Mouse (Mus musculus): Measurements from ENCODE around the gene Cd38. TPM values are rescaled to one million over a fixed set of nuclear protein-coding genes. Genes with fewer than 3 reads are reported as not detected.

The Cd38 gene
- total RNA-seq (2021), result 1 to 10 TPM; 7.9 to 8.5 TPM

DNA sequence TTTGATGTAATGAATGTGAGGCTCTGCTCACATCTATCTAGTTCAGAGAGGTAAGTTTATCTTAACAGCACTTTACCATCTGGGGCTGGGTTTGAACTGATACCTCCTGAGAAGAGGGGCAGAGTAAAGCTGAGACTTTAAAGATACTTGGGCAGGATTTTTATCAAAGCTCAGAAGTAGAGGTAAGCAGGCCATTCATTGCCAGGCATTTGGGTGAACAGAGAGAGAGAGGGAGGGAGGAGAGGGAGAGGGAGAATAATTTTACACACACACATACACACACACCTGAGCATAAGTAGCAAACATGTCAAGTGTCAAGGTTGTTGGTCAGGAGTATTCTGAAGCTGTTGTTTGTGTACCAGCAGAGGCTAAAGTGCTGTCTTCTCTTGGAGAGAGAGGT is at the start of gene Cd38:
TSS of gene Cd38 (plus strand) at position 301 of the 400 bp plus-strand sequence.
- intact Hi-C loops (cut with DNase I), result no loop called here

DNA sequence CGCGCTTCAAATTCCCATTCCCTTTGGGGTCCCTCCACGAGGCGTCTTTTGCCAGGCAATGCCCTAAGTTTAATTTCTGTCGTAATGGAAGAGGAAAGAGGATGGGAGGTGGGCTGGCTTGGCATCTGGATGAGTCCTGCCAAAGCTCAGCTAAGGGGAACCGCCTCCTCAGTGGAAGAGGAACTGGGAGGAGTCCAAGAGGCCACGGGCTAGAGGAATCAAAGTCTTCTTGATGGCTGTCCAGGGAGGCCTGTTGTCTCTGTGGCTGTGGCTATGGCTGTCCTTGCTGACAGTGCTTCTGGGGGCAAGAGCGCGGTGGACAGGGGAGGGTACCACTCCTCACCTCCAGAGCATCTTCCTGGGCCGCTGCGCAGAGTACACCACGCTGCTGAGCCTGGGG is 49.7 kb upstream of the Cd38 start, which contains the start of gene Bst1:
TSS of gene Bst1 (plus strand) at position 191 of the 400 bp plus-strand sequence.
- intact Hi-C loops (cut with DNase I), result no loop called here
- no peak for DNase-seq (ENCODE audit: low spot score)

More for the DNA sequence above, at the start of gene Cd38:
- no peak for DNase-seq (ENCODE audit: low spot score)

DNA sequence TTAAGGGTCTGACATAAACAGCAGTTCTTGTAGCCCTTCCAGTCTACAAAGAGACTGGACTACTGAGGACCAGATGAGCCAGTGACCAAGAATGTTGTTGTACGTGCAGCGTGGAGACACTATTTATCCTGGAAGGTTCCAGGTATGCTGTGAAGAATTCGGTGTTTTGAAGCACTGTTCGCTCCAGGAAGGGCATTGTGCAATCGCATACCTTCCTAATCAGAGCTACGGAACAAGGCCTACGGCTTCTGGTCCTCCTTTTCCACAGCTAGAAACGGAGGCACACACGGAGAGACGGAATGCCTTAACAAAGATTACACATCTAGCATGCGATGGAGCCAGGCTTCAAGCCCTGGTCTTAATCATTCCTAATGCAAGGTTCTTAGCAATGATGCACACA is 47.6 kb upstream of the Cd38 start:
- intact Hi-C loops (cut with DNase I), result no loop called here
- no peak for DNase-seq (ENCODE audit: low spot score)

DNA sequence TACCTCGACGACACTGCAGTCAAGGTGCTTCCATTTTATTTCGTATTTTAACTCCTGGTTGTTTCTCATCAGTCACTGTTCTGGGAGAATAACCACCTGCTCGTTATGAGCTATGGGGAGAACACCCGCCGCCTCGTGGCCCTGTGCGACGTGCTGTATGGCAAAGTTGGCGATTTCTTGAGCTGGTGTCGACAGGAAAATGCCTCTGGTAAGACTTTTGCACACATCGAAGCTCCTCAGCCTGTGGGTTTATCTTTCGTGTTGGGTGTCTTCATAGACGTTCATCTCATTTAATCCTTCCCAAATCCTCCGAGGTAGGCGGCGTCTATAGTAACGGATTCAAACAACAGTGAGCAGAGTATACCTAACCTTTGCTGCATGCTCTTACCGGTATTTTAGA is 46.8 kb upstream of the Cd38 start, which contains the start of gene Fbxl5:
TSS of gene Fbxl5 (minus strand) at position 101 of the 400 bp plus-strand sequence.
- DNase-seq (ENCODE audit: low spot score), result no peak
- intact Hi-C loops (cut with DNase I), result no loop called here

DNA sequence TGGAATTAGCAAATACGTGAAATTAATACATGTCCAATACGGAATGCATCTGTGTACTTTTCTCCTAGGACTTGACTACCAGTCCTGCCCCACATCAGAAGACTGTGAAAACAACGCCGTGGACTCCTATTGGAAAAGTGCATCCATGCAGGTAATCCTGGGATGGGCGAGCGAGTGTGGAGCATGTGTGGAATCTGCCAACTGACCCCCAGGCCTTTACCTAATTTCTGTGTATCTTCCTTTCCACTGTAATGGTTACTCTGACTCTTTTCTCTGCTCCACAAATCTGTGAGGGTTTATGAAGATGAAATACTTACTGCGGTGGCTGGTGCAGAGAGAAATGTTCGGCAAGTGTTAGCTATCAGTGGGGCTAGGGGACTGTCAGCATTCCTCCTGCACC is 46.2 kb upstream of the Cd38 start:
- no peak for DNase-seq (ENCODE audit: low spot score)
- intact Hi-C loops (cut with DNase I), result no loop called here

DNA sequence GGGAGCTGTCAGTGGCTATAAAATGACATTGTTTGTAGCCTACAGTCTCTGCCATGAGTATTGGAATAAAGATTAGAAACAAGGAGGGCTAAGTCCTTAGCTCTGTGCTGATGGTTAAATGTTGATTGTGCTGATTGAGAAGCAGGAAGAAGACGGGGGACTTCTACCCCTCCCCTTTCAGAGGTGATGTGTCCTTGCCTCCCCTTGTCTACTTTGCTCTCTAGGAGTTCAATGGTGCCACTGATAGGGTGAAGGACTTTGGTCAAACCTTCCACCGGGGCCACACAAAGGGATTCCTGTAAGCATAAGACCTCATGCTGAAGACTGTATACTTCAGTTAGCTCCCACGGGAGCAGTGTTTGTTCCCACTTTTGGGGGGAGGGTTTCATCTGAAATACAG is 45.5 kb upstream of the Cd38 start:
- intact Hi-C loops (cut with DNase I), result no loop called here
- no peak for DNase-seq (ENCODE audit: low spot score)

DNA sequence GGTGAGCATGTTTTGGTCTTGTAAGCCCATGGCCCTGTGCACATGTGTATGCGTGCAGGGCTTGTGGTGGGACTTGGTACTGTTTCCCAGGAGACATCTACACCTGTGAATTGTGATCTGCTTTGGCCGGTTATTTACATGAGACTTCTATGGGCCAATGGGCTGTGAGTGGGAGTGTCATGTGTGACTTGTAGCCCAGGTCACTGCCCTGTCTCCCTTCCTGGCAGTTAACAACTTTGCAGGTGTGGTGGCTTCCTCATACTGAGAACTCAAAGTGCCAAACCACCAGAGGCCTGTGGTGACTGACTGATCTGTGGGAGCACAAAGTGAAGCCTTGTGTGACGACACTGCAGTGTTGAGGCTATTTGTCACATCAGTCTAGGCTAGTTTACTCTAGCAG is 43.8 kb upstream of the Cd38 start:
- DNase-seq (ENCODE audit: low spot score), result no peak
- intact Hi-C loops (cut with DNase I), result no loop called here

DNA sequence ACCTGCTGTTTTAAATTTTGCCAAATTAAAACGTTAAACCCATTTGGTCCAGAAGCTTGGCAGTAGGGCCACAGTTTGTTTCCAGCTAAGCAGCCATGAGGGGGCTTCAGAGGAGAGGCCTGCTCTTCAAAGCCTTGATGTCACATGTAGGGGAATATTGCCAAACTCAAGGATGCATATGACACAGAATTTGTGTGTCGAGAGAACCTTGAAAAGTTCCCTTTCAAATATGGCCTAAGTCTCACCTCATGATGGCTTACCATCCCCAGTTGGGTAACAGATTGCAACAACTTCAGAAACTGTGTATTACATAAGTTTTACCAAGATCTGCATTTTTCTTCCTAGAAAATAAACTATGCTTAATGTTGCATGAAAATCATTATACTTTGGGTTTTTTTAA is 41.5 kb upstream of the Cd38 start:
- intact Hi-C loops (cut with DNase I), result no loop called here
- no peak for DNase-seq (ENCODE audit: low spot score)

DNA sequence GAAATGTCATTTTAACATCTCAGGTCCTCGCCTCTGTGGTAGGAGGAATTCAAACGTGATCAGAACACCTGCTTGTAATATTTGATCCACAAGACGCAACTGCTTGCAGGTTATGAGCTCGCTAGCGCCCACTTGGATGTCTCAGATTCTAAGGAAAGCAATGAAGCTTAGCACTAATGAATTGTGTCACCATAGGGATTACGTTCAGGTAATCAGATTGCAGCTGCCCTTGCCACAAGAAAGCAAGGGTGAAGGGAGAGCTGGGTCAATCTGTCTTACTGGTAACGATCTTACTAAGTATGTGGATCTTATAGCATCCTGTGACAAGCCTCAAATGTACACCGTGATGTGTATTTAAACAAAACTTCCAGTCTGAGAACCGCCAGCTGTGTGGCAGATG is 41.0 kb upstream of the Cd38 start:
- intact Hi-C loops (cut with DNase I), result no loop called here

DNA sequence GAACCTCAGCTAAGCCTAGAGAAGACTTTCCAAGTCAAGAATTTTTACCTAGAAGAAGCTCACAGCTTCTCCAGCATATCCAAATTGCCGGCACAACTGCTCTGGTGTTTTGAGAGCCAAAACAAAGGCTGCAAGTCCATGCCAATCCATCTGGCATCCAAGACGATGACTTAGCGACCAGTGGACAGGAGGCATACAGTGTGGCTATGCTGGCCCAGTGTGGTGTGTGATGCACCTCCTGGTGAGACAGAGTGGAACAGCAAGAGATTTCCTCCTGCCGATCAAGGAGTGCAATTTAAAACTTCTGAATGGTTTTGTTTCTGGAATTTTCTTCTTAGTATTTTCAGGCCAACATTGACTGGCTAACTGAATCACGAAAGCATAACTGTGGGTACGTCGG is 31.8 kb upstream of the Cd38 start:
- no peak for DNase-seq (ENCODE audit: low spot score)
- intact Hi-C loops (cut with DNase I), result loop anchor here (5.0 kb wide), 1 partner anchor 164 kb away; no protein-coding TSS in a partner anchor

More for the DNA sequence above, 41.0 kb upstream of the Cd38 start:
- DNase-seq (ENCODE audit: low spot score), result no peak

DNA sequence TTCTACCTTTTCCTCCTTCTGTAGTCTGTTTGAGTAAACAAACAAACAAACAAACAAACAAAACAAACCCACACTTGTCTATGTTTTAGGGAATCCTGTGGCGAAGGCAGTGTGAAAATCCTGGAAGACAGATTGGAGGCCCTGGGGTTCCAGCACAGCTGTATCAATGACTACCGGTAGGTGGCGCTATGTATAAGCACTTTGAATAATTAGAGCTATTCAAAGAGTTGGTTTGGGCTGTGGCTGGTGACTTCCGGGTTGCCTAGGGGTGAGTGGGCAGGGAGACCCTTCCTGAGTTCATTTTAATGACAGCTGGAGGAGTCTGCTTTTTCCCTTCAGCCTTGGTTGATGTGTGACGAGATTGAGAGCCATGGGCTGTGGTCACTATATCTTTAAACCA is 31.0 kb upstream of the Cd38 start:
- DNase-seq (ENCODE audit: low spot score), result no peak
- intact Hi-C loops (cut with DNase I), result loop anchor here (5.0 kb wide), 1 partner anchor 165 kb away; no protein-coding TSS in a partner anchor

DNA sequence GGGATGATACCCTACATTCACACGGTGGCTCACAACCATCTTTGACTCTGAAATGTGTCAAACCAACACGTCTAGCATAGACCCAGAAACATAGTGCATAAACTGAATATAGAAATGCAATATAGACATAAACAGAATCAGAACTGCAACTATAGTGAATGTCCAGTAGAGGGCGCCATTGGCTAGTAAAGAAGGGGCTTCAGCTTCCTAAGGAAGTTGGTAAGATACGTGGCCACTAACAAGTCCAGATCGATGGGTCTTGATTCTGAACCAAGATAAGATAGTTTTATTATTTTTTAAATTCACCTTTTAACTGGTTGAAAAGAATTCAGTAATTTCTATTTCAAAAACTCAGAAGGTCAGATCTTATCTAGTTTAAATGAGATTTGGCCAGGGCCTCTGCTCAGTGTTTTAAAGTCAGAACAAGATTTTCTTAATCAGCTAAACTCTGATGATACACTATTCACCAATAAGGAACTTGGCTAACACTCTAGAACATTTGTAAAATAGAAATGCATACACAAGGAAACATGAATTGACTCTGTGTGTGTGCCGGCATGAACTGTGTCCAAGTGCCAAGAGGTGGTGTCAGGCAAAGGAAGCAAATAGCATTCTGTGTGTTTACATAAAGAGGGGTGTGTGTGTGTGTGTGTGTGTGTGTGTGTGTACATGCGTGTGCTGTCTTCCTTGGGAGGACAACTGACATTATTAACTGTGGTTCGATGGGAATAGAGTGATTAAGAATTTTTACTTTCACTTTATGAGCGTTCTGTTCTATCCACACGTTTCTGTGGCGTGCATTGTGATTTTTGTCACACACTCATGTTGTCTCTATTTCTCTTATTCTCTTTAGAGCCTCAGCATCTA is 27.0 kb upstream of the Cd38 start:
- no peak for DNase-seq (ENCODE audit: low spot score)
- intact Hi-C loops (cut with DNase I), result loop anchor here (1.0 to 5.0 kb wide), 5 partner anchors 36 to 426 kb away; no protein-coding TSS in a partner anchor

DNA sequence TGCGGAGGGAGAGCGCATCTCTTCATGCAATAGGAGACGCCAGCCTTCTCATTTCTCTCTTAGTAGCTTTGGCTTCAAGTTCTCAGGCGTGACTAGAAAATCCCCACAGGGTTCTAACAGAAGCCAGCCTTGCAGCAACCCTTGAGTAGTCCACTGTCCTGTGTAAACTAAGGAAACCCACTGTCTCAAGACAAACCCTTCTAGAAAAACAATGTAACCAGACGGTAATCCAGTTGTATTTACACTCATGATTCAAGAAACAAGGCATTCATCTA is 26.4 kb upstream of the Cd38 start:
- intact Hi-C loops (cut with DNase I), result loop anchor here (5.0 kb wide), 4 partner anchors 35 to 425 kb away; no protein-coding TSS in a partner anchor
- no peak for DNase-seq (ENCODE audit: low spot score)

DNA sequence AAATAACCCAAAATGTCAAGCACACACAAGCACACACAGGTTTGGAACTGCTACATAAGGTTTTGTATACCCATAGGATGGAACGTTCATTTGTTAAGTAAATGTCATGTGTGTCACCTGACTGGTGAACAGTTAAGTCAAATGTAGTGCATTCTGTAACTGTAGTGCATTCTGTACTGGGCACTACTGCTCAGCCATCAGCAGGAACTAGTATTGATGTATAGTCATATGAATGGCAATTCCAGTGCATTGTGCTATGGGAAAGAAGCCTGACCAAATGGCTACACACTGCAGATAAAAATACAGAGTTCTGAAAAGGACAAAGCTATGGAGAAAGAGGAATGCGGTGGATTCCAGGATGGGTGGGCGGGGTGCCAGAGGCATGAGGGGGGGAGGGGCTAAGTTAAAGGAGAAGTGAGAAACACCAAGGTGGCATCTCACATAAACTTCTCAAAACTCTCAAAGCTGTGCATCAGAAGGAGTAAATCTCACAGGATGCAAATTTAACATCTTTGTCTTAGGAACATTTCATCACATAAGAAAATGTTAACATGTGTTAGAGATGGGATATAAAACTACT is 25.7 kb upstream of the Cd38 start:
- intact Hi-C loops (cut with DNase I), result loop anchor here (5.0 kb wide), 4 partner anchors 35 to 425 kb away; no protein-coding TSS in a partner anchor
- DNase-seq (ENCODE audit: low spot score), result no peak

DNA sequence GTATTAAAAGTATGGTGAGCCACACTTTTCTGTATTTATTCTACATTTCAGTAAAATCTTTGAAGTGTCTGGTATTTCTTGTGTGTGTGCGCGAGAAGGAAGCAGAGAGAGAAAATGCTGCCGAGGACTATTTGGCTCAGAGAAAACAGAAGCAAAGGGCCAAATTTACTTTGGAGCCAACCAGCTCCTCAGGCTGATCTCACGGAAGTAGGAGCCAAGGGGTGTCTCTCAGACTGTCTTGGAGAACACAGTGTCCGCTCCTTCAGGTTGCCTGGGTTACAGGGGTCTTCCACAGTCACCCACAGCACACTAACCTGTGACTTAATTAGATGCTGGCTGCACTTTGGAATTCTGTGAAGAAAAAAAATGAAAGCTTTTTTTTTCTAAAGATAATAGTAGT is 23.3 kb upstream of the Cd38 start:
- intact Hi-C loops (cut with DNase I), result no loop called here
- DNase-seq (ENCODE audit: low spot score), result no peak

DNA sequence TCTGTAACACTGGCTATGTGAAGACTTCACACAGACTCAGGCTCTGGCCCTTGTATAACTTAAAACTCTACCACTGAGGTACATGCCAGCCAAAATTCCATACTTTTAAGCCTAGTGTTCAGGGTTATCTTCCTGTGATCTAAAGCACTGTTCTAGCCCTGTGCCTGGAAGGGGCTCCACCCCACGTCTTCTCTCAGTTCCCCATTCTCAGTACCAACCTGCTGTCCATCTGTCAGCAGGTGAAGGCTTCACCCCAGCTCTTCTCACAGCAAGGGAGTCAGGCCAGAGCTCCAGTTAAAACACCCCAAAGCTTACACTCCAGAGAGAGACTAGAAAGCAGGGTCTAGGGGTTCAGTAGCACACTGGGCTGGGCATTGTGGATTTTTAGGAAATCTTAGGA is 22.7 kb upstream of the Cd38 start:
- DNase-seq (ENCODE audit: low spot score), result no peak
- intact Hi-C loops (cut with DNase I), result no loop called here

DNA sequence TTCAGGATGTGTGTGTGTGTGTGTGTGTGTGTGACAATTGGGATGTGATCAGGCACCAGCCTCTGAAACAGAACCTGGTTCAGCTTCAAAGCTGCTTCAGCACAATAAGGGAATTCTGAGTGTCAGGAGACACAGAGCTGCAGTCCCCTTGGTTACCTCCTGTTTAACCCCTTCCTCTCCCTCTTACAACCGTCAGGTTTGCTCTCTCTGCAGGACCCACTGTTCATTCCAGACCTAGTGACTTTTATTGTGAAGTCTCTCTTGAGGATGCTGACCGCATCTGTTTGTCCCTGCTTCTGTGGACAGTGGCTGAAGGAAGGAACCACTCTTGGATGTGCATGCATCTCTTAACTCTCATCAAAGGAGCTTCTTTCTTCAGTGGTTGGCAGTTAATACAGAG is 22.1 kb upstream of the Cd38 start:
- no peak for DNase-seq (ENCODE audit: low spot score)
- intact Hi-C loops (cut with DNase I), result no loop called here

DNA sequence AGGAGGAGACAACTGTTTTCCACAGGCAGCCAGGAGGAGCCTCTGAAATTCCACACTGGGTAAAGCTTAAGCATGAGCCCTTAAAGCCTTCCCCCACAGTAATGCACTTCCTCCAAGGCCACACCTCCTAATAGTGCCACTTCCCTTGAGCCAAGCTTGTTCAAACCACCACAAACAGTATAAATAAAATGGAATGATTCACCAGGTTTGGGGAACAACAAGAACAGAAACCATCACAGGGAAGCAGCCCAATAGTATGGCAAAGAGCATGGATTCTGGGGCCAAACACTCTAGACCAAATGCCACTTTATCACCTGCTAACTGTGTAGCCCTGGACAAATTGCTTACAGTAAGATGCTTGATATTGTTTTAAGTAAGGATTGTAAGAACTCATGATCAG is 20.8 kb upstream of the Cd38 start:
- DNase-seq (ENCODE audit: low spot score), result no peak
- intact Hi-C loops (cut with DNase I), result no loop called here

DNA sequence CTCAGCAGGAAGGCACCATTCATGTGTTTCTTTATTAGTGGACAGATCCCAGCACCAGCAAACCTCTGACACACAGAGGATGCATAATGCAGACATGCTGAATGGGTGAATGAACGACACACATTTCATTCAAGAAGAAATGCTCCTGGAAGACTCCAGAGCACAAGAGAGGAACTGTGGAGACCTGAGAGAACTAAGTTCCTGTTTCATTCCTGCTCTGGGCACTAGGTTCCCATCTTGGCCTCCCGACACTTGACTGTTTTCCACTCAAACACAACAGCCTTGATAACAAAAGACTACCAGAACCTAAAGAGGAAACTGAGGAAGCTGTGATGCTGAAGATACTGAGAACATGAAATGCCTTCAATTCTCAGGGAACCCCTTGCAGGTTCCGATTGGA is 20.1 kb upstream of the Cd38 start:
- intact Hi-C loops (cut with DNase I), result no loop called here
- no peak for DNase-seq (ENCODE audit: low spot score)

DNA sequence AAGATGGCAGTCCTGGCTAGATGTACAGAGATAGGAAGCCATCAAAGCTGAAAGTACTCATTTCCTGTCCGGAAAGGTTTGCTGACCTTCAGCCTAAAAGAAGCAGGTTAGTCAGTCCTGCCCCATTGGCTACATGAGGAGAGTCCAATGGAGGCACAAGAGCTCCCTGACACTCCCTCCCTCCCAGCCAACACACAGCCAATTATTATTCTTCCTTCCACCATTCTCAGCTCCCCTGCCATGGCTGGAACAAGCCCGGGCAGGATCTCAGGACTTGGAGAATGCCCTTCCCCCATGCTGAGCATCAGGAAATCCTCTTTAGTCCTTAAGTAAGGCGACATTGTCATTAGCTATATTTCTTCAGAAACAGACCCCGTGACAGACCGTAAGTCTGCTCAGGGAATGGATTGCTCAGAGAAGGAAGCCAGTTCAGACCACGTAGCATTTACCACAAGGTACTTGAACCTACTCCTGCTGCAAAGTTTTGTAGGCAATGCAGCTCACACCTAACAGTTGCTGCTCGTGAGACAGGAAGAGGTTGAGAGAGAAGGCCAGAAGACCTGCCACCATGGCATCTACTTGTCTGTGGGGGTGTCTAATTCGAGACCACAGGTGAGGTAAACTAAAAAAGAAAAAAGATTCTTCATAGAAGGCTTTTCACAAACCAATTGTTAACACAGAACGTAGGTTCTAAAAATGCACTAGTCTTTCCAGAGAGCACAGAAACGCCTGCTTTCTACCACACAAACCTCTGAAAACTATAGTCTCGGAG is 15.1 kb upstream of the Cd38 start:
- intact Hi-C loops (cut with DNase I), result no loop called here
- no peak for DNase-seq (ENCODE audit: low spot score)

Measured in heart, postnatal 25 days (tissue).